Mouse (Mus musculus): ENCODE measurements around the gene Vps9d1. TPM values are rescaled to one million over a fixed set of nuclear protein-coding genes. Genes with fewer than 3 reads are reported as not detected.
A peak's percentile ranks its signal among the peaks of the same experiment; 100 is the strongest.

Gene Vps9d1
- total RNA-seq (2014; rRNA removed) = 91.6 and 92.3 TPM in 2 replicates
- 57.5 and 59.9 TPM in 2 replicates for polyA plus RNA-seq (2015; fragmentation: Nextera tagmentation; extraction: Ambion mirVana)

GRCm38 (mm10) chr8:123254099-123254885, at the start of gene Vps9d1, which contains the start of gene Zfp276:
Gene Vps9d1, minus strand, starts transcription at chr8:123254348.
Gene Zfp276, plus strand, starts transcription at chr8:123254195.
- WGBS = under 1% methylated on average over 92 of the region's 99 CpGs
- Histone ChIP-seq H3K27me3 (ENCODE audit: insufficient read depth, low read length) (no peaks in the 10 kb centered on the region), H3K4me3 (ENCODE audit: low read length) (peak within 1 kb of the TSS; percentile 98), H3K4me2 (ENCODE audit: low read depth, low read length) (peak within 1 kb of the TSS; percentile 96), H3K4me1 (ENCODE audit: insufficient read depth, low read length) (peaks cover 17% of the 10 kb centered on the region), H3K36me3 (ENCODE audit: insufficient read depth, low read length) (peaks cover 47% of the 10 kb centered on the region), H3K9me3 (ENCODE audit: low read length) (no peaks in the 10 kb centered on the region), H3K9ac (replicated peaks; ENCODE audit: low read length) (peak within 1 kb of the TSS; percentile 92), H3K27ac (peak within 1 kb of the TSS; percentile 94)
- DNase-seq (ENCODE audit: low spot score) (peak; percentile 92), ATAC-seq (peak; percentile 94)
- no peak for TF ChIP-seq CTCF (IDR thresholded peaks at IDR 0.05; ENCODE audit: low read depth)

GRCm38 (mm10) chr8:123298301-123298700, 44.2 kb upstream of the Vps9d1 start:
- Histone ChIP-seq H3K4me1 (ENCODE audit: insufficient read depth, low read length) (no peaks in the 10 kb centered on the region), H3K27me3 (ENCODE audit: insufficient read depth, low read length) (no peaks in the 10 kb centered on the region), H3K36me3 (ENCODE audit: insufficient read depth, low read length) (no peaks in the 10 kb centered on the region), H3K4me2 (ENCODE audit: low read depth, low read length) (no peak overlapping the region), H3K9ac (replicated peaks; ENCODE audit: low read length) (no peak overlapping the region), H3K4me3 (ENCODE audit: low read length) (no peak overlapping the region), H3K9me3 (ENCODE audit: low read length) (no peaks in the 10 kb centered on the region), H3K27ac (no peak overlapping the region)
- no peak for ATAC-seq
- no peak for TF ChIP-seq CTCF (IDR thresholded peaks at IDR 0.05; ENCODE audit: low read depth)
- no peak for DNase-seq (ENCODE audit: low spot score)
- WGBS = 88% methylated on average over 11 of the region's 11 CpGs

DNA sequence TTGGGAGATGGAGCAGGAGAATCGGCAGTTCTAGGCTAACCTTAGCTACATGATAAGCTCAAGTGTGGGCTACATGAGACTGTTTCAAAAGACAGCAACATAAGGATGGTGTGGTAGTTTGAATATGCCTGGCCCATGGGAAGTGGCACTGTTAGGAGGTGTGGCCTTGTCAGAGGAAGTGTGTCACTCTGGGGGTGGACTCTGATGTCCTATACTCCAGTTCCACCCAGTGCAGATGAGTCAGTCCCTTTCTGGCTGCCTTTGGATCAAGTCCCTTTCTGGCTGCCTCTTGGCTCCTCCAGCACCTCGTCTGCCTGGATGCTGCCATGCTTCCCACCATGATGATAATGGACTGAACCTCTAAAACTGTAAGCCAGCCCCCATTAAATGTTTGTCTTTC, 38.6 kb upstream of the Vps9d1 start:
- DNase-seq (ENCODE audit: low spot score) (no peak), ATAC-seq (no peak)
- Histone ChIP-seq H3K4me3 (ENCODE audit: low read length) (no peak overlapping the region), H3K9me3 (ENCODE audit: low read length) (no peaks in the 10 kb centered on the region), H3K27ac (no peak overlapping the region), H3K4me2 (ENCODE audit: low read depth, low read length) (no peak overlapping the region), H3K36me3 (ENCODE audit: insufficient read depth, low read length) (no peaks in the 10 kb centered on the region), H3K27me3 (ENCODE audit: insufficient read depth, low read length) (no peaks in the 10 kb centered on the region), H3K9ac (replicated peaks; ENCODE audit: low read length) (no peak overlapping the region), H3K4me1 (ENCODE audit: insufficient read depth, low read length) (no peaks in the 10 kb centered on the region)
- TF ChIP-seq CTCF (IDR thresholded peaks at IDR 0.05; ENCODE audit: low read depth) = no peak
- WGBS = 88% methylated on average over 2 of the region's 2 CpGs

DNA sequence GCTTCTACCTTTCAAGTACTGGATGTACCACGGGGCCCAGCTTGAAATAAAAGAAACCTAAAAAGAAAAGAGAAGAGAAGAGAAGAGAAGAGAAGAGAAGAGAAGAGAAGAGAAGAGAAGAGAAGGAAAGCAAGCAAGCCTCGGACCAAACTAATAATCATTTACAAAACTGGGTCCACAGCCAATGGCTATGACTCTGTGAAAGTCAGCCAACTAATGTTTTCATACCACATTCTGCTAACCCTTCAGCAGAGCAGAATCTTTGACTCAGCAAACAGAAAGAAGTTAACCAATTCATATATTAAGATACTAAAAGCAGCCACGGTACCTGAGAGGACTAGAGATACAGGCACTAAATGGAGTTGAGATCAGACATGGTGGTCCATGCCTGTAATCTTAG, 38.1 kb upstream of the Vps9d1 start:
- H3K9ac ChIP-seq (replicated peaks; ENCODE audit: low read length) = no peak overlapping the region
- WGBS = 87% methylated on average over 3 of the region's 3 CpGs
- no peak overlapping the region for H3K4me3 ChIP-seq (ENCODE audit: low read length)
- no peaks in the 10 kb centered on the region for H3K36me3 ChIP-seq (ENCODE audit: insufficient read depth, low read length)
- H3K27me3 ChIP-seq (ENCODE audit: insufficient read depth, low read length) = no peaks in the 10 kb centered on the region
- no peak for ATAC-seq
- no peak for TF ChIP-seq CTCF (IDR thresholded peaks at IDR 0.05; ENCODE audit: low read depth)
- no peak overlapping the region for H3K4me2 ChIP-seq (ENCODE audit: low read depth, low read length)
- H3K27ac ChIP-seq = no peak overlapping the region
- no peaks in the 10 kb centered on the region for H3K9me3 ChIP-seq (ENCODE audit: low read length)
- DNase-seq (ENCODE audit: low spot score) = no peak
- no peaks in the 10 kb centered on the region for H3K4me1 ChIP-seq (ENCODE audit: insufficient read depth, low read length)

- Histone ChIP-seq H3K27me3 (ENCODE audit: insufficient read depth, low read length) (no peaks in the 10 kb centered on the region), H3K36me3 (ENCODE audit: insufficient read depth, low read length) (no peaks in the 10 kb centered on the region), H3K9me3 (ENCODE audit: low read length) (no peaks in the 10 kb centered on the region), H3K4me3 (ENCODE audit: low read length) (no peak overlapping the region), H3K4me1 (ENCODE audit: insufficient read depth, low read length) (no peaks in the 10 kb centered on the region), H3K27ac (no peak overlapping the region), H3K9ac (replicated peaks; ENCODE audit: low read length) (no peak overlapping the region), H3K4me2 (ENCODE audit: low read depth, low read length) (no peak overlapping the region)
- no peak for TF ChIP-seq CTCF (IDR thresholded peaks at IDR 0.05; ENCODE audit: low read depth)
- DNase-seq (ENCODE audit: low spot score) = no peak
- ATAC-seq = no peak
- WGBS = 87% methylated on average over 8 of the region's 8 CpGs
Observed at GRCm38 (mm10) chr8:123291716-123292115, 37.6 kb upstream of the Vps9d1 start.

DNA sequence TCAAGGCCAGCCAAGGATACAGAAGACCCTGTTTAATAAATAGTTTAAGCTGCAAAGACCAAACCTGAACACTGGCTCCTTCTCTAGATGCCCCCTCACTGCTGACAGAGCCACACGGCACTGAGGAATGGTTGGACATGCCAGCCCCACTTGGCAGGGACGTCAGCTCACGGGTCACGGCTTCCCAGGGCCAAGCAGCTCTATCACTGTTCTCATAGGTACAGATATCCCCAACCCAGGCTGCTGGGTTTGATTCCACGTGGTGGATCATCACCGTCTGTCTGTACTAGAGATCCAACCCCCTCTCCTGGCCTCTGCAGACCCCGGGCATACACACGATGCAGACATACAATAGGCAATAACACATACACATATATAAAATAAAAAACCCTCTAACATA, 36.5 kb upstream of the Vps9d1 start:
- no peak for TF ChIP-seq CTCF (IDR thresholded peaks at IDR 0.05; ENCODE audit: low read depth)
- Histone ChIP-seq H3K27ac (no peak overlapping the region), H3K36me3 (ENCODE audit: insufficient read depth, low read length) (no peaks in the 10 kb centered on the region), H3K4me3 (ENCODE audit: low read length) (no peak overlapping the region), H3K27me3 (ENCODE audit: insufficient read depth, low read length) (no peaks in the 10 kb centered on the region), H3K4me1 (ENCODE audit: insufficient read depth, low read length) (no peaks in the 10 kb centered on the region), H3K9me3 (ENCODE audit: low read length) (no peaks in the 10 kb centered on the region), H3K9ac (replicated peaks; ENCODE audit: low read length) (no peak overlapping the region), H3K4me2 (ENCODE audit: low read depth, low read length) (no peak overlapping the region)
- DNase-seq (ENCODE audit: low spot score) (no peak), ATAC-seq (no peak)
- 96% methylated on average over 8 of the region's 8 CpGs for WGBS

GRCm38 (mm10) chr8:123290166-123290565, 36.0 kb upstream of the Vps9d1 start:
- peak; percentile 70 for TF ChIP-seq CTCF (IDR thresholded peaks at IDR 0.05; ENCODE audit: low read depth)
- no peak overlapping the region for H3K4me2 ChIP-seq (ENCODE audit: low read depth, low read length)
- DNase-seq (ENCODE audit: low spot score) (peak; percentile 57), ATAC-seq (no peak)
- H3K9me3 ChIP-seq (ENCODE audit: low read length) = no peaks in the 10 kb centered on the region
- no peaks in the 10 kb centered on the region for H3K4me1 ChIP-seq (ENCODE audit: insufficient read depth, low read length)
- WGBS = 78% methylated on average over 4 of the region's 4 CpGs
- H3K36me3 ChIP-seq (ENCODE audit: insufficient read depth, low read length) = no peaks in the 10 kb centered on the region
- no peak overlapping the region for H3K4me3 ChIP-seq (ENCODE audit: low read length)
- H3K9ac ChIP-seq (replicated peaks; ENCODE audit: low read length) = no peak overlapping the region
- H3K27ac ChIP-seq = no peak overlapping the region
- no peaks in the 10 kb centered on the region for H3K27me3 ChIP-seq (ENCODE audit: insufficient read depth, low read length)
